Mouse (Mus musculus): ENCODE measurements around the gene Sept11. TPM values are rescaled to one million over a fixed set of nuclear protein-coding genes. Genes with fewer than 3 reads are reported as not detected.

Gene Sept11
- 26.5 TPM for polyA plus RNA-seq (2014; fragmentation: Illumina TruSeq; extraction: RNeasy Lipid Tissue Mini Kit (QIAGEN cat#74804); ENCODE audit: low read depth, low replicate concordance)

DNA sequence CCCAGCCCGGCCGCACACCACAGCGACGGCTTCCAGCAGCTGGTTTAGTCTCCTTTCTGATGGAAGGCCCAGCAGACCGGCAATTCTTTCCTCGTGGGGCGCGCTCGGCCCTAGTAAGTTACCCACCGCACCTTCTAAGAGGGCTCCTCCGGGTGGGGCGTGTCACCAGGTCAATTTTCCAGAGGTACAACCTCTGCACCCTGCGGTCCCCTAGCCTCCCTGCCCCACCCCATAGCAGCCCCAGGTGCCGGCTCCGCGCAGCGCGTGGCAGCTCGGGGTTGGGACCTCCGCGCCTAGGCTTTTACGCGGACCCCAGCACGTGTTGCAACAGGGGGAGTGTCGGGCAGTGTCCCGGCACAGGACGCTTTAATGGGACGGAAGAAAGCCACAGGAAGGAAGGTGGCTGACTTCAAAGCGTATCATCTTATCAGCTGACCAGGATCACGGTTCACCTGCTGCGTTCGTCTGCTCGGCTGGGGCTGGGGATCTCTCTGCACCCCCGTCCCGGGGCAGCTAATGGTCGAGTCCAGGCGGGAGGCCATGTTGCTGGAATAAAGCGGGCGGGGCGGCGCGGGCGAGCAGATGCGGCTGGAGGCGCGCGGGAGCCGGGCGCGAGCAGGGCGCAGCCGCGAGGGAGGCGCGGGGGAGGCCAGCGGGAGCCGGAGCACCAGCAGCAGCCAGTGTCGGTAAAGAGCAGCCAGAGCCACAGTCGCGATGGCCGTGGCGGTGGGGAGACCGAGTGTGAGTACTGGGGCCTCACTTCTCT is at the start of gene Sept11:
TSS of gene Sept11 (plus strand) at position 581 of the 766 bp plus-strand sequence.

DNA sequence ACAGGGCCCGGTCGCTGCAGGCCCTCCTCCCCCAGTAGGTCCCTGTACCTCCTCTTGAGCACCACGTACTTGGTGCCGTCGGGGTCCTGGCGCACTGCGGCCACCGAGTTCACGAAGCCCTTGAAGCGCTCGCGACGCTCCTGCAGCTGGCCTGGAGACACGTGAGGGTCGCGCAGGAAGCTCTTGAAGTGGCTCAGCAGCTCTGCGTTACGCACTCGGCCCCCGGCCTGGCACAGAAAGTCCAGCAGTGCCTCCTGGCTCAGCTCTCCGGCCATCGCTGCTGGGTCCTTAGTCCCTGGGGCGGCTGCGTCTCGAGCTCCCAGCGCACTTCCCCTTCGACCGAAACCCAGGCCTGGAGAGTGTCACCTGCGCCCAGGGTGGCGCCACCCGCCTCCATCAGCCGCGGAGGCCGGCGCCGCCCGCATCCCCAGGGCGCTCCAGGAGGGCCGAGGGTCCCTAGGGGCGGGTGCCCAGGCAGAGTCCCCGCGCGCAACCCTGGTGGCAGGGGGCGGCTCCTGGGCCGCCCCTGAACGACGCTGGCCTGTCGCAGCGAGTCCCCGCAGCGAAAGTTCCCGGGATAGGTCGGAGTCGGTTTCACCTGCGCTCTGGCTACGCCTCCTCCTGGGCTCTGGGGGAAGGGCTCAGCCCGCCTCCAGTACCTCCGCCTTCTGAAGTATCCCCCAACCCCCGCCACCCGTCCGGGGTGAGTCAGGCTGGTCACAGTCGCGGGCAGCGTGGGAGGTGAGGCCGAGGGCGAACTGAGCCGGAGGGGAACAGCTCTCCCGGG is 48.5 kb upstream of the Sept11 start, which contains the start of gene Sowahb:
TSS of gene Sowahb (minus strand) at position 439 of the 787 bp plus-strand sequence.

DNA sequence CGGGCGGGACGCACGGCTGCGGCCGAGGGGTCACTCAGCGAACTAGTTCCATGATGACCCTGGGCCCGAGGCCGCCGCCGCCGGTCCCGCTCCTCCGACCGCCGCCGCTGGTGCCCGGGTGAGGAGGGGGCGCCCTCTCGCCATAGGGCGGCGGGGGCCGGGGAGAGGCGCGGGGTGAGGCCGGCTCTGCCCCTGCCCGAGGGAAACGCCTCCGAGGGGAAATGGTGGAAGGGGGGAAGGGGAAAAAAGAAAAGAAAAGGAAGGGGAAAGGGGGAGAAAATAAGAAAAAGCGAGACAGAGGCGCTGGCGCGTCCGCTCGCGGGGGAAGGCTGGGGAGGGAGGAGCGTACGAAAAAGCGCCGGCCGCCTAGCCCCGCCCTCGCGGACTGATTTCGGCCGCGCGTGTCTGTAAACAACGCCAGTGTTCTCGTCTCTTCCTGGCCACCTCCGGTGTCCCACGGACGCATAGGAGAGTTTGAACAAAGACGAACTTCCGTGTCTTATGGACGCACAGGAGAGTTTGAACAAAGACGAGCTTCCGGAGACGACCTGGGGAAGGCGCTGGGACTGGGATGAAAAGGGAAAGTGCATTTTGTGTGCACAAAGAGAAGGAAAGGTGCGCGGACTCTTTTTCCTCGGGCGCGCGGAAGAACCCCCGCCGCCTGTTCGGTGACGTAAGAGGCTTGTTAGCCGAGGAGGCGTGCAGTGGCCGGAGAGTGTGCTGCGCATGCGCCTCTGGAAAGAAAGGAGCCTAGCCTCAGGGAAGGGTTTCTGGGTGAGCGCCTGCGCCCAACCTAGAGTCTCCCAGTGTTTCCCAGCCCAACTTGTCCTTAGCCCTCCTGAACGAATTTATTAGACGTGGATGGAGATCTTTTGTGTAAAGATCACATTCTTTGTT is 113.1 kb downstream of the Sept11 start, which contains the start of the genes Ccni and 2010109A12Rik:
TSS of gene Ccni (minus strand) at position 387 of the 897 bp plus-strand sequence.
TSS of gene 2010109A12Rik (plus strand) at position 410 of the 897 bp plus-strand sequence.

Other genes with a start within 250 kb of the Sept11 start
- gene Sowahb, start 48.4 kb upstream of the Sept11 start, polyA plus RNA-seq (2014; fragmentation: Illumina TruSeq; extraction: RNeasy Lipid Tissue Mini Kit (QIAGEN cat#74804); ENCODE audit: low read depth, low replicate concordance), result 10.6 TPM
- gene Ccni, start 113.1 kb downstream of the Sept11 start, polyA plus RNA-seq (2014; fragmentation: Illumina TruSeq; extraction: RNeasy Lipid Tissue Mini Kit (QIAGEN cat#74804); ENCODE audit: low read depth, low replicate concordance), result 886 TPM
- gene 2010109A12Rik, start 113.1 kb downstream of the Sept11 start, polyA plus RNA-seq (2014; fragmentation: Illumina TruSeq; extraction: RNeasy Lipid Tissue Mini Kit (QIAGEN cat#74804); ENCODE audit: low read depth, low replicate concordance), result 3.2 TPM
- gene Ccng2, start 173.8 kb downstream of the Sept11 start, polyA plus RNA-seq (2014; fragmentation: Illumina TruSeq; extraction: RNeasy Lipid Tissue Mini Kit (QIAGEN cat#74804); ENCODE audit: low read depth, low replicate concordance), result 267 TPM